ENCODE assay signal across 11 mouse cellular contexts in the genomic region with DNA sequence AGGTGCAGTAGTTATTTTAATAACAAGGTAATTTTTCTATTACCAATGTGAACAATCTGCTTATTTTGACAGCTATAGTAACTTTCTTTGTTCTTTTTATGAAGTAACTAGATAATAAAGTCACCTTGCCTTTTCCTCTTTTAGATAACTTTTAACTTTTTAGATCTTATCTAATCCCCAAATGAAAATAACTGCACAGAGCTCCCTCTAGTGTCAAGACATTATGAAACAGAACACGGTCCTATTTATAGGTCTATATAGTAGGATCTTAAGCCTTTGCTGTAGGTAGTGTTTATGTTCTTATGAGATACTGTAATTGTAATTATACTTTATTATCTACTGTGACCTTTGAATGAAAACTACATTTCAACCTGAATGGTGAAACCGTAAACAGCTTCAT. TPM values are rescaled to one million over a fixed set of nuclear protein-coding genes. Genes with fewer than 3 reads are reported as not detected.
DNase-seq lines count a peak whose midpoint lies in the region; TF ChIP-seq lines count a peak whose summit lies in the region.
"Had no signal": no experiment of that assay in that cellular context is flagged by ENCODE, and none has a peak within 500 bp of the region (broad histone marks: within the 10 kb centered on the region; RNA-seq: fewer than 3 reads in every experiment).

No protein-coding gene starts in this region.

- peak; percentile 73 for TF ChIP-seq CTCF in gastrocnemius, adult 2 months (IDR thresholded peaks at IDR 0.05)
- no peak for TF ChIP-seq CTCF in brain, embryonic 14.5 days (IDR thresholded peaks at IDR 0.05; ENCODE audit: borderline replicate concordance, extremely low read depth, insufficient read depth, insufficient read length)

- intact Hi-C loops in gastrocnemius, adult 2 months (cut with DNase I) = loop anchor here (1.0 to 5.0 kb wide), 2 partner anchors 96 to 147 kb away; partner anchors contain the start of gene Rras2

- no peak for TF ChIP-seq POLR2A in brain, embryonic 14.5 days (IDR thresholded peaks at IDR 0.05; ENCODE audit: borderline replicate concordance, extremely low read depth, insufficient read depth, insufficient read length, poor library complexity, severe bottlenecking)

- no peak overlapping the region for H3K27ac ChIP-seq in gastrocnemius, adult 2 months
- H3K27ac ChIP-seq: limb, embryonic 15.5 days had no signal

- no peak overlapping the region for H3K4me3 ChIP-seq in gastrocnemius, adult 2 months
- H3K4me3 ChIP-seq: limb, embryonic 15.5 days had no signal

- DNase-seq in gastrocnemius, adult 2 months = no peak
- no peak for DNase-seq in gastrocnemius, postnatal 4 days (ENCODE audit: low spot score in 2 of 2)
- DNase-seq in lung, postnatal 10 days = peak; percentile 35
- DNase-seq in lung, postnatal 14 days = no peak
- DNase-seq in brain, embryonic 14.5 days (ENCODE audit: low read depth) = peak; percentile 79
- peak; percentile 17 for DNase-seq in retina, postnatal 7 days (ENCODE audit: low read depth, low spot score)
- no peak for DNase-seq in left cerebral cortex, adult 8-10 months (ENCODE audit: low spot score in 2 of 2)
- DNase-seq in ovary, postnatal 10 days (ENCODE audit: low spot score) = no peak
- DNase-seq: heart, postnatal 36 days; right cerebral cortex, postnatal 25 days had no signal

RNA-seq across cellular contexts. Expression of gene Copb1, which starts 41.0 kb away (rescaled TPM):
- 10 to 100 TPM; 22.0 to 26.8 TPM for total RNA-seq in gastrocnemius, adult 2 months (2021)
- 10 to 100 TPM; 69.5 to 79.5 TPM for total RNA-seq in gastrocnemius, postnatal 4 days (2021)
- polyA plus RNA-seq in brain, embryonic 14.5 days (2012; rRNA removed) = 62.0 and 68.6 TPM in 2 replicates
- 10 to 100 TPM; 56.0 to 68.1 (median 60.6) TPM for total RNA-seq in left cerebral cortex, adult 8-10 months (2022)

Comparison
In these comparisons a context has a peak if more than half of its experiments do, and no peak if none do; other contexts are left out.
1. DNase-seq: peak in lung, postnatal 10 days (single experiment), brain, embryonic 14.5 days (single experiment) and retina, postnatal 7 days (single experiment); none in gastrocnemius, adult 2 months (single experiment), gastrocnemius, postnatal 4 days (0 of 2), lung, postnatal 14 days (single experiment), left cerebral cortex, adult 8-10 months (0 of 2) and ovary, postnatal 10 days (single experiment).